Mouse (Mus musculus): Measurements from ENCODE around the gene Gm20388. TPM values are rescaled to one million over a fixed set of nuclear protein-coding genes. Genes with fewer than 3 reads are reported as not detected.

Gm20388 gene
- polyA plus RNA-seq, 1 experiment from 2014 or later, result 8.3 TPM

DNA sequence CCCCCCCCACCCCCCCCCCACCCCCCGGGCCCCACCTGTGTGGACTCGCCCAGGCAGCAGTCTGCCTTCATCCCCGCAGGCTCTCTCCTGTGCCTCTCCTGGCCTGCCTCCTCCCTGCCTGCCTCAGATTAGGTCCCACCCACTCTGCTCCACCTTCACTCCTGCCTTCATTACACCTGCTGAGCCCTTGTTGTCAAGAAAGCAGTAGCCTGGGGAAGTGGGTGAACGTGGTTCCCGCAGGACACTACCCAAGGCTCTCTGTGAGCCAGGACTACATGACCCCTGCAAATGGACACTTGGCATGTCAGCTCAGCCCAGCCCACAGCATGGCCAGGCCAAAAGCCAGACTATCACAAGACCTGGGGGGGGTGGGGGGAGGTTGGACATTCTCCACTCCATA lies 2433.6 kb downstream of the Gm20388 start:
- ATAC-seq (replicated peaks; ENCODE audit: low FRiP score, low TSS enrichment, low read depth) (peak; percentile 56), DNase-seq (ENCODE audit: low spot score) (no peak)
- H3K27ac ChIP-seq (ENCODE audit: low read depth), result no peak overlapping the region
- H3K27me3 ChIP-seq (replicated peaks; ENCODE audit: control insufficient read depth, insufficient read depth, low read length), result peaks cover 13% of the 10 kb centered on the region
- no peaks in the 10 kb centered on the region for H3K36me3 ChIP-seq (ENCODE audit: control insufficient read depth, insufficient read depth, low read length)
- H3K4me1 ChIP-seq (replicated peaks; ENCODE audit: control insufficient read depth, insufficient read depth, low read length), result peaks cover 19% of the 10 kb centered on the region
- H3K9ac ChIP-seq (ENCODE audit: low read length), result no peak overlapping the region
- H3K4me2 ChIP-seq (ENCODE audit: low read length), result 0 out of 2 replicates have a peak overlapping the region, but pooled peaks have one; percentile 42
- no peak overlapping the region; the same call in 1 of the 2 replicates for H3K4me3 ChIP-seq (ENCODE audit: low read depth, low read length)
- WGBS, result 4% methylated on average over 2 of the region's 5 CpGs
- H3K9me3 ChIP-seq (ENCODE audit: control insufficient read depth, low read length), result no peaks in the 10 kb centered on the region

- no peak overlapping the region for H3K9ac ChIP-seq (ENCODE audit: low read length)
- no peak overlapping the region for H3K4me3 ChIP-seq (ENCODE audit: low read depth, low read length)
- WGBS, result 61% methylated on average over 12 of the region's 12 CpGs
- no peaks in the 10 kb centered on the region for H3K36me3 ChIP-seq (ENCODE audit: control insufficient read depth, insufficient read depth, low read length)
- no peaks in the 10 kb centered on the region for H3K9me3 ChIP-seq (ENCODE audit: control insufficient read depth, low read length)
- DNase-seq (ENCODE audit: low spot score) (no peak), ATAC-seq (replicated peaks; ENCODE audit: low FRiP score, low TSS enrichment, low read depth) (no peak)
- H3K27me3 ChIP-seq (replicated peaks; ENCODE audit: control insufficient read depth, insufficient read depth, low read length), result peaks cover 13% of the 10 kb centered on the region
- no peak overlapping the region for H3K4me2 ChIP-seq (ENCODE audit: low read length)
- H3K27ac ChIP-seq (ENCODE audit: low read depth), result no peak overlapping the region
- peaks cover 19% of the 10 kb centered on the region for H3K4me1 ChIP-seq (replicated peaks; ENCODE audit: control insufficient read depth, insufficient read depth, low read length)
Measured at GRCm38 (mm10) chr8:122345181-122346095, 2434.8 kb downstream of the Gm20388 start.

GRCm38 (mm10) chr8:122347811-122348552 lies 2437.3 kb downstream of the Gm20388 start:
- Histone ChIP-seq H3K27me3 (replicated peaks; ENCODE audit: control insufficient read depth, insufficient read depth, low read length) (peaks cover 9% of the 10 kb centered on the region), H3K27ac (ENCODE audit: low read depth) (no peak overlapping the region), H3K36me3 (ENCODE audit: control insufficient read depth, insufficient read depth, low read length) (no peaks in the 10 kb centered on the region), H3K4me1 (replicated peaks; ENCODE audit: control insufficient read depth, insufficient read depth, low read length) (peaks cover 8% of the 10 kb centered on the region; the same call in 1 of the 2 replicates), H3K9ac (ENCODE audit: low read length) (no peak overlapping the region), H3K4me3 (ENCODE audit: low read depth, low read length) (no peak overlapping the region), H3K9me3 (ENCODE audit: control insufficient read depth, low read length) (no peaks in the 10 kb centered on the region), H3K4me2 (ENCODE audit: low read length) (no peak overlapping the region)
- no peak for DNase-seq (ENCODE audit: low spot score)
- 64% methylated on average over 5 of the region's 5 CpGs for WGBS
- no peak for ATAC-seq (replicated peaks; ENCODE audit: low FRiP score, low TSS enrichment, low read depth)

DNA sequence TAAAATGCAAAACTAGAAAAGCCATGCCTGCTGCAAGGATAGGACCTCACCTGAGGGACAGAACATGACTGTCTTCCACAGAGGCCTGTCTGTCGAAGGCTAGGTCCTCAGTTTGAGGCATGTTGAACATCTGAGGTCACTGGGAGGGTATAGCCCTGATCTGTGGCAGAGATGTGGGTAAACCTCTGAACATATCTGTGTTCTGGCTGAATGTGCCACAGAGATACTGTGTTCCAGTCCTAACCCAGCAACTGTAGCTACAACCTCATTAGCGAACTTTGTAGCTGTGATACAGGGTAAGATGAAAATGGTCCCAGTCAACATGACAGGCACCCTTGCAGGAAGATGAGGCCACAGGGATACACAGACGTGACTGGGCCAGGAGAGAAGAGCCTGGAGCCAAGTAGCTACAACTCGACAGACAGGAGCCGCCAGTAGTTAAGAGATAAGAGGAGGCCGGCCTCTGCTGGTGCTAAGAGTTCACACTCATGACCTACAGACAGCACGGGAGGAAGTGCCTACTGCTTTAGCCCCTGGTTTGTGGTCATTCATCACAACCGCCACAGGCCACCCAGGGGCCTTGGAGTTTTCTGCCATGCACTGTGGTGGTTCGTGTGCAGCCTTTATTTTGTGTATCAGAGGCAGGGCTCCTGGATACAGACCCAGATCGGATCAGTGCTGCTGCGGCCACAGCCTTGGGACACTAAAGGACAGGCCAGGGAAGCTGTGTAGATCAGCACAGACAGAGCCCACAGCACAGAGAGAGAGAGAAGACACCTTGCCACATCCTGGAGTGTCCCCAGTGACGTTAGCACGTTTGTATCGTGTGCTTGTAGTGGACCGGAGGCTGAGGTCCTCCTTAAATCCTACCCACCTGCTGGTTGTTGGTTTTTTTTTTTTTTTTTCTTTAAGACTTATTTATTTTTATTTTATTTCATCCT lies 2439.0 kb downstream of the Gm20388 start:
- 33% methylated on average over 15 of the region's 15 CpGs for whole genome bisulfite sequencing
- no peak for ATAC-seq (replicated peaks; ENCODE audit: low FRiP score, low TSS enrichment, low read depth)
- H3K9me3 ChIP-seq (ENCODE audit: control insufficient read depth, low read length), result no peaks in the 10 kb centered on the region

DNA sequence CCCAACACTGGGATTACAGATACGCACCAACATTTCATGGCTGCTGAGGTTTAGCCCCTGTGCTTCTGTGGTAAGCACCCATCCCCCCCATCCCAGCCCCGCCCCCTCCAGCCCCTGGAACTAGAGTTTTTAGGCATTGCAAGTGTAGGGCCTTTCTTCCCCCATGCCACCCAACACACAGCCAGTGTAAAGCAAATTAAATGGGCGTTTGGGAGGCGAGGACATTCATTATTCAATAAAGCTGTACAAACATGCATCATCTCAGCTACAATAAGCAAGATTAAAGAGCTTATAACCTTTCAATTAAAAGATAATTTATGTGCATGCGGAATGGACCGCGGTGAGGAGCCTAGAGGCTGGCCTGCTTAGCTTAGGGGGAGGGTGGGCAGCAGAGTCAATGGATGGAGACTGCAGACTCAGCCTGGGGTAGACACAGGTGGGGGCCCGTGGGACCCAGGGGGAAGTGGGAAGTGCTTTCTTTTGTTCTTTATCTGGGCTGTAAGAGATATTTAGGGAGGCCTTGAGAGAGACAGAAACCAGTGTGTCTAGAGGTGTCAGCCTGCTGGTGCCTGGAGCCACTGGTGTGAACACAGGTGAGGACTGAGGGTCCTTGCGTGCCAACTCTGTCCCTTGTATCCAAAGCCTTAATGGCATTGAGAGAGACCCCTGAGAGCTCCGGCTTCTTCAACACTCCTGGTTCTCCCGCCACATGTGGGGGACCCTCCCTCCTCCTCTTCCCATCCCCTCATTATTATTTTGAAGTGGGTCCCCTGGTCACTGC lies 2439.9 kb downstream of the Gm20388 start:
- H3K4me2 ChIP-seq (ENCODE audit: low read length), result no peak overlapping the region
- H3K9me3 ChIP-seq (ENCODE audit: control insufficient read depth, low read length), result no peaks in the 10 kb centered on the region
- H3K27me3 ChIP-seq (replicated peaks; ENCODE audit: control insufficient read depth, insufficient read depth, low read length), result no peaks in the 10 kb centered on the region
- H3K4me3 ChIP-seq (ENCODE audit: low read depth, low read length), result no peak overlapping the region
- ATAC-seq (replicated peaks; ENCODE audit: low FRiP score, low TSS enrichment, low read depth), result no peak
- no peak overlapping the region for H3K9ac ChIP-seq (ENCODE audit: low read length)
- WGBS, result 45% methylated on average over 11 of the region's 11 CpGs
- no peak overlapping the region for H3K27ac ChIP-seq (ENCODE audit: low read depth)
- no peaks in the 10 kb centered on the region for H3K36me3 ChIP-seq (ENCODE audit: control insufficient read depth, insufficient read depth, low read length)
- DNase-seq (ENCODE audit: low spot score), result no peak
- no peaks in the 10 kb centered on the region for H3K4me1 ChIP-seq (replicated peaks; ENCODE audit: control insufficient read depth, insufficient read depth, low read length)

More for the DNA sequence above, 2439.0 kb downstream of the Gm20388 start:
- DNase-seq (ENCODE audit: low spot score), result no peak
- Histone ChIP-seq H3K27me3 (replicated peaks; ENCODE audit: control insufficient read depth, insufficient read depth, low read length) (0 out of 2 replicates have a peak, but pooled peaks cover under 1% of the 10 kb centered on the region), H3K4me1 (replicated peaks; ENCODE audit: control insufficient read depth, insufficient read depth, low read length) (no peaks in the 10 kb centered on the region), H3K36me3 (ENCODE audit: control insufficient read depth, insufficient read depth, low read length) (no peaks in the 10 kb centered on the region), H3K27ac (ENCODE audit: low read depth) (no peak overlapping the region), H3K4me3 (ENCODE audit: low read depth, low read length) (no peak overlapping the region), H3K4me2 (ENCODE audit: low read length) (no peak overlapping the region), H3K9ac (ENCODE audit: low read length) (no peak overlapping the region)

DNA sequence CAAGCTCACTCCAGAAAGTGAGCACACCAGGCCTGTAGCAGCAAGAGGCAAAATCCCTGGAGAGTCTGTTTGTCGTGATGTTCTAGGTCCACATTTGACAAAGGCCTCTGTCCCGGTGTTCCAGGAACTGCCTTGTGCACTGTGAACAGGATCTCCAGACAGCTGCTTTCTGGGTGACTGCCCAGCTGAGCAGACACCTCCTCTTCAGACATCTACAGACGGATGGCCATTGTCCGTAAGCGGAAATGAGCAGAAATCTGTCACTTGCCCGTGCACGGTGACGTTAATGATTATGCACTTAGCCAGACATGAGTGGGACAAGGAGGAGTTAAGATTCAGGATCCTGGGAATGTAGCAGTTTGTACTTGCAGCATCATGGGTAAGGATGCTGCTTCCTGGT lies 2443.5 kb downstream of the Gm20388 start:
- ATAC-seq (replicated peaks; ENCODE audit: low FRiP score, low TSS enrichment, low read depth) (no peak), DNase-seq (ENCODE audit: low spot score) (no peak)
- Histone ChIP-seq H3K9me3 (ENCODE audit: control insufficient read depth, low read length) (no peaks in the 10 kb centered on the region), H3K36me3 (ENCODE audit: control insufficient read depth, insufficient read depth, low read length) (no peaks in the 10 kb centered on the region), H3K4me1 (replicated peaks; ENCODE audit: control insufficient read depth, insufficient read depth, low read length) (no peaks in the 10 kb centered on the region), H3K27ac (ENCODE audit: low read depth) (no peak overlapping the region), H3K4me3 (ENCODE audit: low read depth, low read length) (no peak overlapping the region), H3K27me3 (replicated peaks; ENCODE audit: control insufficient read depth, insufficient read depth, low read length) (no peaks in the 10 kb centered on the region), H3K9ac (ENCODE audit: low read length) (no peak overlapping the region), H3K4me2 (ENCODE audit: low read length) (no peak overlapping the region)
- 88% methylated on average over 8 of the region's 8 CpGs for WGBS

GRCm38 (mm10) chr8:122355642-122356606 lies 2445.3 kb downstream of the Gm20388 start:
- no peaks in the 10 kb centered on the region for H3K9me3 ChIP-seq (ENCODE audit: control insufficient read depth, low read length)
- H3K4me2 ChIP-seq (ENCODE audit: low read length), result no peak overlapping the region
- no peaks in the 10 kb centered on the region for H3K4me1 ChIP-seq (replicated peaks; ENCODE audit: control insufficient read depth, insufficient read depth, low read length)
- no peaks in the 10 kb centered on the region for H3K27me3 ChIP-seq (replicated peaks; ENCODE audit: control insufficient read depth, insufficient read depth, low read length)
- WGBS, result 59% methylated on average over 9 of the region's 9 CpGs
- H3K9ac ChIP-seq (ENCODE audit: low read length), result no peak overlapping the region
- ATAC-seq (replicated peaks; ENCODE audit: low FRiP score, low TSS enrichment, low read depth) (peak; percentile 49; the same call in 1 of the 2 replicates), DNase-seq (ENCODE audit: low spot score) (no peak)
- H3K36me3 ChIP-seq (ENCODE audit: control insufficient read depth, insufficient read depth, low read length), result no peaks in the 10 kb centered on the region
- no peak overlapping the region for H3K4me3 ChIP-seq (ENCODE audit: low read depth, low read length)
- no peak overlapping the region for H3K27ac ChIP-seq (ENCODE audit: low read depth)
